Mouse (Mus musculus): ENCODE measurements at regions not wholly inside any gene's neighbourhood (a gene's known extent, or its start where the extent isn't known, plus 50 kb on each side); places are given as distances from the start of the nearest gene placed in this dataset.

DNA sequence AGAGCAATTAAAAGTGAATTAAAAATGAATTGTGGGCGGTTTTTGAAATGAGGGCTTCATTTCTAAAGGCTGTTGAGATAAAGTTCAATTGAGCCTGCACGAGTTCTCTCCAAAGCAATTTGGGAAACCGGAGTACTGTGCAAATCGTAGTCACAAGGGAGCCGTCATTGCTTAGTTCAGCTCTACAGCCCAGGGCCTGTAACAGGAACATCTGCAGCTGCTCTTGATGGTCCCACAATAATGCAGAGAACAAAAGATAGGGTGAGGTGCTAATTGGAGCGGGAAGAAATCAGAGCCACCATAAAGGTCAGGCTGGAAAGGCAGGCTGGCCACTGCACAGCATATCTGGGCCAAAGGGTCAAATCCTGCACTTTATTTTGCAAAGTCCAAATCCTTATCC, 242.7 kb downstream of the Diras2 start:
- no peak for TF ChIP-seq CTCF (IDR thresholded peaks at IDR 0.05; ENCODE audit: insufficient read depth, low read depth, low read length)
- no peak for TF ChIP-seq POLR2A (IDR thresholded peaks at IDR 0.05; ENCODE audit: insufficient read depth, low read depth, low read length)

All from olfactory bulb, adult 2 months (tissue).